Mouse (Mus musculus) hindbrain, embryonic 15.5 days (tissue): ENCODE results near the gene Srrm4. TPM values are rescaled to one million over a fixed set of nuclear protein-coding genes. Genes with fewer than 3 reads are reported as not detected.

Source experiments
- ATAC-seq: fragments of 200-750 bp; cut with Nextera tagmentation; 2 replicates; pipeline ENCODE4 v1.8.0; 2017; ENCODE audit warnings: low read depth, moderate number of reproducible peaks, moderate TSS enrichment; ENCODE audit not compliant: low FRiP score
- H3K27ac ChIP-seq: fragments of 300-500 bp; sonication (generic); replicated peaks from 2 replicates; pipeline ENCODE4 v1.5.1; 2015; ENCODE audit warnings: mild to moderate bottlenecking, inconsistent platforms
- H3K27me3 ChIP-seq: fragments of 300-500 bp; sonication (generic); 2 replicates; pipeline ENCODE4 v1.6.1; 2015; ENCODE audit warnings: control low read depth, inconsistent platforms
- H3K36me3 ChIP-seq: fragments of 300-500 bp; sonication (generic); 2 replicates; pipeline ENCODE4 v1.6.1; 2015; ENCODE audit warnings: control low read depth, inconsistent platforms
- H3K4me1 ChIP-seq: fragments of 300-500 bp; sonication (generic); replicated peaks from 2 replicates; pipeline ENCODE4 v1.6.1; 2015; ENCODE audit warnings: control low read depth, inconsistent platforms
- H3K4me2 ChIP-seq: fragments of 300-500 bp; sonication (generic); 2 replicates; pipeline ENCODE4 v1.6.1; 2015; ENCODE audit warnings: moderate library complexity, mild to moderate bottlenecking, inconsistent platforms
- H3K4me3 ChIP-seq: fragments of 300-500 bp; sonication (generic); 2 replicates; pipeline ENCODE4 v1.5.1; 2015; ENCODE audit warnings: mild to moderate bottlenecking, inconsistent platforms
- H3K9ac ChIP-seq: fragments of 300-500 bp; sonication (generic); 2 replicates; pipeline ENCODE4 v1.6.1; 2015; ENCODE audit warnings: inconsistent platforms
- H3K9me3 ChIP-seq: fragments of 300-500 bp; sonication (generic); 2 replicates; pipeline ENCODE4 v1.6.1; 2016; ENCODE audit warnings: control low read depth, inconsistent platforms
- WGBS: fragments of 180-500 bp; shearing (Covaris S2); methylation state at CpG from one replicate; pipeline ENCODE4 v1.1.7; 2015; 5-methylcytosine and 5-hydroxymethylcytosine counted together
- polyA plus RNA-seq: library from polyadenylated mRNA; unstranded; fragments of >200 nt; fragmentation: Nextera tagmentation; extraction: Ambion mirVana; gene quantifications from 2 replicates; pipeline ENCODE4 v1.2.1, GENCODE M21; 2015

The Srrm4 gene
- polyA plus RNA-seq, 1 experiment from 2014 or later = 17.7 TPM

DNA sequence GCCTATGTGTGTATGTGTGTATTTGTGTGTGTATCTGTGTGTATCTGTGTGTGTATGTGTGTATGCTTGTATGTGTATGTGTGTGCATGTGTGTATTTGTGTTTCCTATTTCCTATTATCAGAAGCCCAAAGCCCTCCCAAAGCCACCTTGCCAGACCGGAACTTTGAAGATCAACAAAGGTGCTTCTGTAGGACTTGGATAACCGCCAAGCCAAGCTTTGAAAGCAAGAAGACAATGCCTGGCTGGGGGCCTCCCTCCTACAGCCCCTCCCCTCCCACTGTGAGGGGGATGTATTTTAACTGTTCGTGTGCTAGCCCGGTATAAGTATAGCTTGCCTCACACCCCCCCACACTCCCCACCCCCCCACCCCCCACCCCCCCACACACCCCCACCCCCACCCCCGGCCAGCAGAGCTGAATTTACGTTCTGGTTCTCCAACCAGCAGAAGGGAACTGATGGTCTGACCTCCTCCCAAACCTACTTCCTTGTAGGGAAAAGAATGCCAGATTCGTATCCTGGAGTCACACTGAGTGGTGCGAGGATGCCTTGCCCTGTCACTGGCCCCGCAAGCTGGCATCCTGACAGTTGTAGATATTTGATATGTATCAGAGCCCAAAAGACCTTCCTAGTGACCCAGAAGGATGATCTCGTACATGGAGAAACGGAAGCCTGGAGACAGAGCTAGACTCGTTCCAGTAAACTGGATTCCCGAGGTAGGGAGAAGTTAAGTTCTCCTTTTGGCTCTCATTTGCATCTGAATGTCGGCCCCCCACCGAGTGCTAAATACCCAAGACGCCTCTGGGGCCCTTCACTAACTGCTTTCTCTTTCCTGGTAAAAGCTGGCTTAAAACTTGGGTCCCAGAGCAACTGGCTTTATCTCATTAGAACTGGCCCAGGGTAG, 181.7 kb downstream of the Srrm4 start:
- Histone ChIP-seq H3K4me1 (peaks cover 26% of the 10 kb centered on the region), H3K9ac (no peak overlapping the region), H3K4me3 (no peak overlapping the region), H3K9me3 (no peaks in the 10 kb centered on the region), H3K4me2 (no peak overlapping the region), H3K27me3 (no peaks in the 10 kb centered on the region), H3K27ac (no peak overlapping the region), H3K36me3 (no peaks in the 10 kb centered on the region)
- ATAC-seq = no peak
- WGBS = 7% methylated on average over 16 of the region's 16 CpGs

DNA sequence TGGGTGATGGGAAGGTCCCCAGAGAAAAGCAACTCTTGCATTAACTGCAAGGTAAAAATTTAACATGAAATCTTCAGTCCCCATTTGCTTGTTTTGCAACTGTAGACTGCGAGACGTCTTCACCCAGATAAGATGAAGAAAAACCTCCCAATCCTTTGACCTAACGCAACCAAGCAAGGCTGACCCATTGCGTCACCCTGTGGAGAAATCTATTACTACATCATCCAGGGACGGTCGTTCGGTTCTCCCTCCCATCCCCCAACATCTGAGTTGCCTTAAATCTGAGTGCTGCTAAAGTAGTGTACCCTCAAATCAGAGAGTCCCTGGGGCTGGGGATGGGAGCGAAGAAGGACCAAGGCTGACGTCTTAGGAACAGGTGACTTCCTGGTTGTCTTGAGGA, 182.7 kb downstream of the Srrm4 start:
- Histone ChIP-seq H3K4me3 (no peak overlapping the region), H3K4me2 (no peak overlapping the region), H3K27me3 (no peaks in the 10 kb centered on the region), H3K9ac (no peak overlapping the region), H3K27ac (no peak overlapping the region), H3K36me3 (no peaks in the 10 kb centered on the region), H3K4me1 (peaks cover 26% of the 10 kb centered on the region), H3K9me3 (no peaks in the 10 kb centered on the region)
- ATAC-seq = no peak
- 63% methylated on average over 9 of the region's 9 CpGs for WGBS

DNA sequence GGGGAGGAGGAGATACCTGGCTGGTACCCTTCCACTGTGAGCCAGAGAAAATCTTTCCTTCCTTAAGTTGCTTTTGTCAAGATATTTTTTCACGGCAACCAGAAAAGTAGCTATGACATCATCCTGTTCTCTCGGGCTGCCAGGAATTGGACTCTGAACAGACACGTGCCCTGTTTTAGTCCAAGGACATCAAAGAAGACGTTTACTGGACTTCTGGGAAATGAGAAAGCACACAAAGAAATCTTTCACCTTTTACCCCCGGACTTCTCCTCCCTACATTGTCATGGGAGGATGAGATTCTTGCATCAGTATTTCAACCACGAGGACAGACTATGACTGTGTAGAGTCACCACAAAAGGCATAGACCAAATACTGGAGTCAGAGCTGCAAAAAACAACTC, 183.7 kb downstream of the Srrm4 start:
- Histone ChIP-seq H3K4me1 (peaks cover 26% of the 10 kb centered on the region), H3K9me3 (no peaks in the 10 kb centered on the region), H3K27ac (no peak overlapping the region), H3K36me3 (no peaks in the 10 kb centered on the region), H3K27me3 (no peaks in the 10 kb centered on the region), H3K4me2 (no peak overlapping the region), H3K9ac (no peak overlapping the region), H3K4me3 (no peak overlapping the region)
- no peak for ATAC-seq
- 25% methylated on average over 6 of the region's 6 CpGs for WGBS

DNA sequence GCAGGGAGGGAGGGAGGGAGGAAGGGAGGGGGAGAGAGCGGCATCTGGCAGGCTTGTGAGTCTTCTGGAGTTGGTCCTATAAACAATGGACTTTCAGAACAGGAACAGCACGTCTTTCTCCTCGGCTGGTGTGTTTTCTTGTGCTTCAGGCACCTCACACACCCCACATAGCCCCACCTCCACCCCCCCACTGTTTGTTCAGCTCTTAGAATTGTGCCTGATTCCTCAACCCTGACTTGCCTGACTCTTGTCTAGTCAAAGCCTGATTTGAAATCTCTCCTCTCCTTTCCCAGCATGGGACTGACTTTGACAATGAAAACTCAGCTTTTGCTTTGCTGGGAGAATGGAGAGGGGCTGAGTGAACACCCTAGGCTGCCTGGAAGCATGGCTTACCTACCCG, 184.3 kb downstream of the Srrm4 start:
- H3K4me2 ChIP-seq = no peak overlapping the region
- H3K36me3 ChIP-seq = no peaks in the 10 kb centered on the region
- 22% methylated on average over 4 of the region's 4 CpGs for WGBS
- no peak overlapping the region for H3K9ac ChIP-seq
- H3K9me3 ChIP-seq = no peaks in the 10 kb centered on the region
- H3K4me1 ChIP-seq = peaks cover 26% of the 10 kb centered on the region
- no peak overlapping the region for H3K4me3 ChIP-seq
- H3K27me3 ChIP-seq = no peaks in the 10 kb centered on the region
- peak overlapping the region; percentile 34; the same call in 1 of the 2 replicates for H3K27ac ChIP-seq
- no peak for ATAC-seq

DNA sequence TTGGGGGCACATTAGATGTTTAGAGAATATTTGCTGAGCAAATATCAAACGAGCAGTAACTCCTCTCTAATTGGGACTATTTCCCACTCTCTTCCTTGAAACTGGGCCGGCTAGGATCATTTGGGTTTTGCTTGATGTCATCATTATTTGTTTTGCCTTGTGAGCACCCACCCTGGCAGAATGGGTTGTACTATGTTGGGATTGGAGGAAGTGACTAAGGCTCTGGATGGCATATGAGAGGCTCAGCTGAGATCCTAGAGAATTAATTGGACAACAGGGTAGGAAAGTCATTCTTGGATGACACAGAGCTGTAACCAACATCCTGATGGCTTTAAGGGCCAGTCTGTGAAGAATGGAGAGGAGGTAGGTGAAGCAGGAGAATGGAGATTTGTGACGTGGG, 185.1 kb downstream of the Srrm4 start:
- Histone ChIP-seq H3K4me2 (no peak overlapping the region), H3K27ac (no peak overlapping the region), H3K9ac (no peak overlapping the region), H3K9me3 (no peaks in the 10 kb centered on the region), H3K36me3 (no peaks in the 10 kb centered on the region), H3K27me3 (no peaks in the 10 kb centered on the region), H3K4me3 (no peak overlapping the region), H3K4me1 (peaks cover 26% of the 10 kb centered on the region)
- no peak for ATAC-seq
- WGBS = 75% methylated on average over 3 of the region's 3 CpGs

DNA sequence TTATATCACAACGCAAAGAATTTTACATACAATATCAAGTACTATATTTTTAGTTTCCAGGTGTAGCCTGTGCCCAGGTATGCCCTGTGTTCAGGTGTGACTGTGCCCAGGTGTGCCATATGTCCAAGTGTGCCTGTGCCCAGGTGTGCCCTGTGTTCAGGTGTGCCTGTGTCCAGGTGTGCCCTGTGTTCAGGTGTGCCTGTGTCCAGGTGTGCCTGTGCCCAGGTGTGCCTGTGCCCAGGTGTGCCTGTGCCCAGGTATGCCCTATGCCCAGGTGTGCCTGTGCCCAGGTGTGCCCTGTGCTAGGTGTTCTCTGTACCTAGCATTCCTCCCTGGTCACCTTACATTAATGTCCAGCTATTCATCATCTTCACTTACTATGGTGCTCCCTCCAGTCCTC, 185.7 kb downstream of the Srrm4 start:
- WGBS = 93% methylated on average over 1 of the region's 1 CpGs
- H3K27me3 ChIP-seq = no peaks in the 10 kb centered on the region

DNA sequence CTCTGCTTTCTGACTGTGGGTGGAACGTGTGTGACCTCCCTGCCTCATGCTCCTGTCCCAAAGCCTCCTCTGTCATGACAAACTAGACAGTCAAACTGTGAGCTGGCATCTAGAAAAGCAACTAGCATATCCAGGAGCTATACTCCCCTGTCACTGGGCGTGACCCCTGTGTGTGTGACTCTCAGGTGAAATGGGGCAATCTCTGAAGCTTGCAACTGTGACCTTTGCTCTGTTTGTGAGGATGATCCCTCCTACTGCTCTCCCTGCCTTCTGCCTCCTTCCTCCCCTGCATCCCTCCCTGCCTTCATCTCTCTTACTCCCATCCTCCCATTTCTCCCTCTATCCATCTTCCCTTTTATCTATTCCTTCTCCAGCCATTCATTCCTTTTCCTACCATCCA, 187.6 kb downstream of the Srrm4 start:
- Histone ChIP-seq H3K4me1 (peaks cover 11% of the 10 kb centered on the region), H3K27me3 (no peaks in the 10 kb centered on the region), H3K36me3 (no peaks in the 10 kb centered on the region), H3K27ac (no peak overlapping the region), H3K4me3 (no peak overlapping the region), H3K4me2 (no peak overlapping the region), H3K9me3 (no peaks in the 10 kb centered on the region), H3K9ac (no peak overlapping the region)
- no peak for ATAC-seq
- 86% methylated on average over 2 of the region's 2 CpGs for WGBS

More for the DNA sequence above, 185.7 kb downstream of the Srrm4 start:
- peaks cover 26% of the 10 kb centered on the region for H3K4me1 ChIP-seq
- no peak overlapping the region for H3K27ac ChIP-seq
- no peak overlapping the region for H3K4me2 ChIP-seq
- no peak for ATAC-seq
- H3K4me3 ChIP-seq = no peak overlapping the region
- no peak overlapping the region for H3K9ac ChIP-seq
- no peaks in the 10 kb centered on the region for H3K9me3 ChIP-seq
- no peaks in the 10 kb centered on the region for H3K36me3 ChIP-seq

DNA sequence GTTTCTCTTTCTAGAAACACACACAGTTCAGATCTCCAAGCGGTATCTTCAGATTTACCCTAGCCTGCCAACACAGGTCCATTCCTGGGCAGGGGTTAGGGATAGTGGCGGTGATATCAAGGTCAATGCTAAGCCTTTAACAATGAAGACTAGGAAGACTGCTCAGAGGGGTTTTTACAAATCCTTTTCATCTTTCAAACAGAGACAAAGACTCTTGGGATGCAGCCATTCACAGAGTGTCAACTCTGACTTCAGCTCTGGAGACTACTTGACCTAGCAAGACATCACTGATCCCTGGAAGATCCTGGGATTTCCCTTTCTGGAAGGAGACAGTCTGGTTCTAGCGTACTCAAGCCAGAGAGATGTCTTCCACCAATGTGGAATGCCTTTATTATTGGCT, 190.8 kb downstream of the Srrm4 start:
- no peaks in the 10 kb centered on the region for H3K36me3 ChIP-seq
- H3K27me3 ChIP-seq = no peaks in the 10 kb centered on the region
- no peak overlapping the region for H3K9ac ChIP-seq
- 86% methylated on average over 3 of the region's 3 CpGs for WGBS
- no peaks in the 10 kb centered on the region for H3K9me3 ChIP-seq
- no peak overlapping the region for H3K4me2 ChIP-seq
- H3K4me1 ChIP-seq = no peaks in the 10 kb centered on the region
- no peak for ATAC-seq
- no peak overlapping the region for H3K4me3 ChIP-seq
- no peak overlapping the region for H3K27ac ChIP-seq

DNA sequence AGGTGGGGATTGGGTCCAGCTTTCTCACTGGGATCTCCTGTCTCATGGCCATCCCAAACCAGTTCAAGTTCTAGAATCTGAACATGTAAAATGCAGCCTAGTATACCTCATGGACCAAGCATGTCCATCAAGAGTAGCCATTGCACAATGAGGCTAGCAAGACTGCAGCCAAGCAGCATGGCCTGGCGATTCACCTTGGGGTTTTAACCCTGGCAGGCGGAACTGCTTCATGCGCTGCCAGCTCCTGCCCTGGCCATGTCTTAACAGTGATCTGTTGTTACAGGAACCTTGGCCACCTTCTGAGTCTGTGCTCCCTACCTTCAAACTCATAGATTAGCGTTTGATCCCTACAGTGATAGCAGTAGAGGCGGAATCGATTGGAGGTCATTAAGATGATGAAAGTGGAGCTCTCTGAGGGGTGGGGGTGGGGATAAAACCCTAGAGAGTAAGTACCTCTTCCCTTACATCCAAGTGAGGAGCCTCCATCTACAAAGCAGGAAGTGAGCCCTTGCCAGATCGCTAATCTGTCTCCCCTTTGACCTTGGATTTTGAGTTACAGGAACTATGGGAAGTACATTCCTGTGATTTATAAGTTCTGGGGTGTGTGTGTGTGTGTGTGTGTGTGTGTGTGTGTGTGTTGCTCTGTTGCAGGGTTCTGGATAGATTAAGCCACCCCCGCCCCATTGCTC, 191.4 kb downstream of the Srrm4 start:
- H3K9me3 ChIP-seq = no peaks in the 10 kb centered on the region
- H3K36me3 ChIP-seq = no peaks in the 10 kb centered on the region
- no peaks in the 10 kb centered on the region for H3K27me3 ChIP-seq
- no peak for ATAC-seq
- no peak overlapping the region for H3K9ac ChIP-seq
- H3K4me1 ChIP-seq = no peaks in the 10 kb centered on the region
- H3K27ac ChIP-seq = no peak overlapping the region
- no peak overlapping the region for H3K4me2 ChIP-seq
- no peak overlapping the region for H3K4me3 ChIP-seq
- 86% methylated on average over 8 of the region's 8 CpGs for WGBS

DNA sequence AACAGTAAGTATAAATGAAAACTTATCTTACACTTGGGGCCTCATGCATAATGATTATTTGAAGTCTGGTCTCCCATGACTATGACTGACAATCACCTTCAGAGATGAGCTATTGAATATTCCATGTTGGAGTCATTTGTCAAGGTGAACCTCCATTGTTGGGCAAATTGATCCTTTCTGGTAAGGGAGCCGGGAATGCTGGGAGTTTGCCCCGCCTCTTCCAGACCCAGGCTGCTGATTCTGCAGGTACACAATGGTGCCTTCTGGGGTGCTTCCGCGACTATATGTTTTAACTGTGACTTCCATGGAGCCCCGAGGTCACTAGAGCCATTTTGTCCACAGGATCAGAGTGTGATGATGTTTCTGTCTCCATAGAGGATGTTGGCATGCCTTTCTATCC, 195.5 kb downstream of the Srrm4 start:
- no peak for ATAC-seq
- 86% methylated on average over 5 of the region's 5 CpGs for WGBS

DNA sequence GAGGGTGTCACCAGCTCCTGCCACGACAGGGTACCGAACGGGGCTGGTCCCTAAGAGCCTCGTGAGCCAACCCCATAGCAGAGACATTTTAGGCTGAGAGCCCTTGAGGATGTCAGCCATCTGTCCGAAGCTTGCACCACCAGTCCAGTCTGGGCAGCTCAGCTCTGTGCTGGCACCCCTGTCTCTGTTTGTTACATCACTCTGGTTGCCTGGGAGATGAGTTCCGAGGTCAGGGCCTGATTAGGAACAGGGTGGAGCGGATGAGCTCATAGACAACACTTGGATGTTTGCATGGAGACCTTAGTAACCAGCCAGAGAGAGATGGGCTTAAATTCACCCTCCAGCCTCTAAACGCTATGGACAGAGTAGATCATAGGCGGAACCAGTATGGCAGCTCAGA, 199.0 kb downstream of the Srrm4 start:
- Histone ChIP-seq H3K9ac (no peak overlapping the region), H3K4me2 (no peak overlapping the region), H3K4me3 (no peak overlapping the region), H3K4me1 (peaks cover 10% of the 10 kb centered on the region), H3K9me3 (no peaks in the 10 kb centered on the region), H3K27me3 (no peaks in the 10 kb centered on the region), H3K27ac (no peak overlapping the region), H3K36me3 (no peaks in the 10 kb centered on the region)
- 72% methylated on average over 9 of the region's 9 CpGs for WGBS
- ATAC-seq = no peak

More for the DNA sequence above, 195.5 kb downstream of the Srrm4 start:
- Histone ChIP-seq H3K9me3 (no peaks in the 10 kb centered on the region), H3K27ac (no peak overlapping the region), H3K4me1 (no peaks in the 10 kb centered on the region), H3K27me3 (no peaks in the 10 kb centered on the region), H3K9ac (no peak overlapping the region), H3K36me3 (no peaks in the 10 kb centered on the region), H3K4me2 (no peak overlapping the region), H3K4me3 (no peak overlapping the region)

DNA sequence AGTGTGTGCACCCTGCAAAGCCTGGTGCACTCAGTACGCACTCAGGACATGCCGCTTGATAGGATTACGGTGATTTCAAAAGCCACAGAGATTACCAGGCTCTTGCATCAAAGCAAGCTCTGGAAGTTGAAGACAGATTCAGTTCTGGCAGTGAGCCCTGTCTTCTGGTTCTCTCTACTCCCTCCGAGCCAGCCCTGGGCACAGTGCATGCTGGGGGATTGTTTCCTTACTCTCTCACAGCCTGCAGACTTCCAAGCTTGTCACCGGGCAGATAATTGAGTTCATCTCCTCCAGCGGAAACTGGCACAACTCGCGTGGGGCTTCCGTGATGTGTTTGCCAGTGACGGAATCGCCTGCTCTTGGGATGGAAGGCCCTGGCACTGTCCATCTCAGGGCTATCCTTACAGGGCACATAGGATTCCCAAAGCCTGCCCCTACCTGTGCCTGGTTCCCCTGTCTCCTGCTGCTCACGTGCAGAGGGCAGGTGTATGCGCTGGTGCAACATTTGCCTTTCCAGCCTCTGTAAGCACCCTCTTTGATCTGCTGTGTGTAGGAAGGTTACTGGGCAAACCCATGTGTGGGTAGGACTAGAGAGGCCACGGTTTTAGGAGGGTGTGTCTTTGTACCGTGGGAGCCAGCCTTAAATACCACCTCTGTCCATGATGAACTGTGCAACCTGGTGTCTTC, 201.6 kb downstream of the Srrm4 start:
- WGBS = 57% methylated on average over 15 of the region's 15 CpGs
- peak; percentile 83 for ATAC-seq
- H3K27ac ChIP-seq = peak overlapping the region; percentile 32
- H3K4me1 ChIP-seq = peaks cover 10% of the 10 kb centered on the region
- no peak overlapping the region for H3K4me3 ChIP-seq
- H3K36me3 ChIP-seq = no peaks in the 10 kb centered on the region
- H3K27me3 ChIP-seq = no peaks in the 10 kb centered on the region
- no peaks in the 10 kb centered on the region for H3K9me3 ChIP-seq
- no peak overlapping the region for H3K9ac ChIP-seq
- H3K4me2 ChIP-seq = no peak overlapping the region
